Mouse (Mus musculus): ENCODE data around the gene Myof. TPM values are rescaled to one million over a fixed set of nuclear protein-coding genes. Genes with fewer than 3 reads are reported as not detected.

Myof gene
- polyA plus RNA-seq, 1 experiment: 8.1 TPM

DNA sequence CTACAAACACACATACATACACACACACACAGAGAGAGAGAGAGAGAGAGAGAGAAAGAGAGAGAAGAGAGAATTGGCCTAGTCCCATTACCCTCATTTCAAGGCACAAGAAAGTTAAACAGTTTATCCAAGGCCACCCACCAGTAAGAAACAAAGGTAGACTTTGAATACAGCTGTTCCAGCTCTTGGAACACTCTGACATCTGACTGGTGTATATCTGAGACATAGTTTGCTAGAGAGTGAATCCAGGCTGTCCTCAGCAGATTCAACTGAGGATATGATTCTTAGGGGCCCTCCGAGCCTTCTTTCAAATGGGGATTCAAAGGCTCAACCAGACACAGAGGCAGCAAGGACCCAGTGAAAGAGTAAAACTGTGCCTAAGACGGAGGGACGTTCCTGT, 14.1 kb downstream of the Myof start:
- Histone ChIP-seq H3K4me3 (ENCODE audit: control insufficient read depth, insufficient read depth, low read length) (no peak overlapping the region), H3K27me3 (ENCODE audit: control insufficient read depth, insufficient read depth, low read length) (no peaks in the 10 kb centered on the region), H3K27ac (ENCODE audit: control insufficient read depth, insufficient read depth, low read length) (no peak overlapping the region), H3K36me3 (ENCODE audit: control insufficient read depth, insufficient read depth, low read length) (no peaks in the 10 kb centered on the region), H3K4me1 (replicated peaks; ENCODE audit: control insufficient read depth, insufficient read depth, low read length) (peaks cover 16% of the 10 kb centered on the region)
- no peak for DNase-seq
- no peak for TF ChIP-seq CTCF (IDR thresholded peaks at IDR 0.05; ENCODE audit: borderline replicate concordance, control insufficient read depth, extremely low read depth, insufficient read depth, low read length, poor library complexity)
- TF ChIP-seq POLR2A (IDR thresholded peaks at IDR 0.05; ENCODE audit: control insufficient read depth, extremely low read depth, insufficient read depth, low read length, poor library complexity): no peak
- WGBS: 92% methylated on average over 3 of the region's 3 CpGs

DNA sequence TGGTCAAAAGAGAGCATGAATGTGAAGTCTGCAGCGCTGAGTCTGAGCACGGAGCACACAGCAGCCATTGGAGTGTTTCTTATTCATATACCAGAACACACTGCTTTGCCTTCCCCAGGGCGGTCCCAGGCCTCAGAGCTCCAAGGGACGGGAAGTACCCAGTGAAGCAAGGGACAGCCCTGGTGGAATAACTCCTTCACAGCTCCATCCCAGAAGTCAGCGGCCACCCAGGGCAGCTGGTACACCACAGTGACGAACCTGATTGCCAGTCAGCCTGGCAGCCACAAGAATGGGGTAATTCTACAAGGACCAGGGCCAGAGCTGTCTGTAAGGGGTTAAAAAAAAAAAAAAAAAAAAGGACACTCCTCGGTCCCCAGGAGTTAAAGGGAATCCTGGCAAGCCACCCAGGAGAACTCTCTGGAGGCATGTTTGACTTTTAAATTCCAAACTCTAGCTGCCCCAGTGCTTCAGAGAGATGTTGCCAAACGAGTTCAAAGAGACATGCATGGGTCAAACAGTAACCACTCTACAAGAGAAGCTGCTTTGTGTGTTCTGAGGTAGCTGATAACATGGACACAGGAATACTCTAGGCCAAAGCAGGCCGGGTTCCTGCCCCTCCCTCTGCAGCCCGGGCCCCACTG, 15.4 kb downstream of the Myof start:
- DNase-seq: no peak
- no peak for TF ChIP-seq CTCF (IDR thresholded peaks at IDR 0.05; ENCODE audit: borderline replicate concordance, control insufficient read depth, extremely low read depth, insufficient read depth, low read length, poor library complexity)
- no peak for TF ChIP-seq POLR2A (IDR thresholded peaks at IDR 0.05; ENCODE audit: control insufficient read depth, extremely low read depth, insufficient read depth, low read length, poor library complexity)
- WGBS: 89% methylated on average over 10 of the region's 10 CpGs
- Histone ChIP-seq H3K4me1 (replicated peaks; ENCODE audit: control insufficient read depth, insufficient read depth, low read length) (peaks cover 16% of the 10 kb centered on the region), H3K36me3 (ENCODE audit: control insufficient read depth, insufficient read depth, low read length) (no peaks in the 10 kb centered on the region), H3K27me3 (ENCODE audit: control insufficient read depth, insufficient read depth, low read length) (no peaks in the 10 kb centered on the region; the same call in 1 of the 2 replicates), H3K27ac (ENCODE audit: control insufficient read depth, insufficient read depth, low read length) (no peak overlapping the region), H3K4me3 (ENCODE audit: control insufficient read depth, insufficient read depth, low read length) (no peak overlapping the region)

DNA sequence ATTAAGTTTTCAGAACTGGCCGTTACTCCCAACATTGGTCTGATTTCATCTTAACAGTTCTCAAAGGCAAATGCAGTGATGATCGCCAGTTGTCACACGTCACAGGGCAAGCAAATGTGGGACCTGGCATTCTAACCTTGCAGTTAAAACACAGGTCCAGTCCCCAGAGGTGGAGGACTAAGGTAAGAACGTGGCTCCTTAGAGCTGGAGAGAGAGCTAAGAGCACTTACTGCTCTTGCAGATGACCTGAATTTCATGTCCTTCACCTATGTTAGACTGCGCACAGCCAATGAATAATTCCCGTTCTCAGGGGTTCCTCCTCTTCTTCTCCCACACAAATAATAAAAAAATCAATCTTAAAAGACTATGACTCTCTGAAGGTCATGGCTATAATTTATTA, 16.0 kb downstream of the Myof start:
- H3K27me3 ChIP-seq (ENCODE audit: control insufficient read depth, insufficient read depth, low read length): no peaks in the 10 kb centered on the region; the same call in 1 of the 2 replicates
- no peak overlapping the region for H3K4me3 ChIP-seq (ENCODE audit: control insufficient read depth, insufficient read depth, low read length)
- WGBS: 94% methylated on average over 6 of the region's 6 CpGs
- TF ChIP-seq CTCF (IDR thresholded peaks at IDR 0.05; ENCODE audit: borderline replicate concordance, control insufficient read depth, extremely low read depth, insufficient read depth, low read length, poor library complexity) (no peak), POLR2A (IDR thresholded peaks at IDR 0.05; ENCODE audit: control insufficient read depth, extremely low read depth, insufficient read depth, low read length, poor library complexity) (no peak)
- H3K36me3 ChIP-seq (ENCODE audit: control insufficient read depth, insufficient read depth, low read length): no peaks in the 10 kb centered on the region
- H3K4me1 ChIP-seq (replicated peaks; ENCODE audit: control insufficient read depth, insufficient read depth, low read length): peaks cover 16% of the 10 kb centered on the region
- H3K27ac ChIP-seq (ENCODE audit: control insufficient read depth, insufficient read depth, low read length): no peak overlapping the region
- no peak for DNase-seq

DNA sequence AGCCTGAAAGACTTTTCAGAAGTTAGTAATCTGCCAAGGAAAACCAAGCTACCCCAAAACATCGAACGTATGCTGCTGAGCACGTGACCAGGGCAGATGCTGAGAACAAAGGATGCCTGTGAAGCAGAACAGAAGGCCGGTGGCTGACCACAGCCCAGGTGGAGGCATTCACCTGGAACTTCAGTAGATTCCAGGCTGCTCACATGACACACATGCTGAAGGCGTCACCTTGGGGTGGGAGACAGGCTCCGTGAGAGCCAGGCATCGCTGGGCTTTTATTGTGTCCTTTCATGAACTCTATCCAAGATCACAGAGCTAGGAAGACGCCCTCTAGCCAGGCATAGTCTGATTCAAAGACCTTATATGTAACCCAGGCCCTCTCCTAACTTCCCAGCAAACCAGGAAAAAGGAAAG, 17.2 kb downstream of the Myof start:
- DNase-seq: no peak
- Histone ChIP-seq H3K4me1 (replicated peaks; ENCODE audit: control insufficient read depth, insufficient read depth, low read length) (peaks cover 14% of the 10 kb centered on the region), H3K4me3 (ENCODE audit: control insufficient read depth, insufficient read depth, low read length) (no peak overlapping the region), H3K27me3 (ENCODE audit: control insufficient read depth, insufficient read depth, low read length) (no peaks in the 10 kb centered on the region; the same call in 1 of the 2 replicates), H3K36me3 (ENCODE audit: control insufficient read depth, insufficient read depth, low read length) (no peaks in the 10 kb centered on the region), H3K27ac (ENCODE audit: control insufficient read depth, insufficient read depth, low read length) (no peak overlapping the region)
- 13% methylated on average over 8 of the region's 8 CpGs for WGBS
- no peak for TF ChIP-seq CTCF (IDR thresholded peaks at IDR 0.05; ENCODE audit: borderline replicate concordance, control insufficient read depth, extremely low read depth, insufficient read depth, low read length, poor library complexity)
- no peak for TF ChIP-seq POLR2A (IDR thresholded peaks at IDR 0.05; ENCODE audit: control insufficient read depth, extremely low read depth, insufficient read depth, low read length, poor library complexity)

DNA sequence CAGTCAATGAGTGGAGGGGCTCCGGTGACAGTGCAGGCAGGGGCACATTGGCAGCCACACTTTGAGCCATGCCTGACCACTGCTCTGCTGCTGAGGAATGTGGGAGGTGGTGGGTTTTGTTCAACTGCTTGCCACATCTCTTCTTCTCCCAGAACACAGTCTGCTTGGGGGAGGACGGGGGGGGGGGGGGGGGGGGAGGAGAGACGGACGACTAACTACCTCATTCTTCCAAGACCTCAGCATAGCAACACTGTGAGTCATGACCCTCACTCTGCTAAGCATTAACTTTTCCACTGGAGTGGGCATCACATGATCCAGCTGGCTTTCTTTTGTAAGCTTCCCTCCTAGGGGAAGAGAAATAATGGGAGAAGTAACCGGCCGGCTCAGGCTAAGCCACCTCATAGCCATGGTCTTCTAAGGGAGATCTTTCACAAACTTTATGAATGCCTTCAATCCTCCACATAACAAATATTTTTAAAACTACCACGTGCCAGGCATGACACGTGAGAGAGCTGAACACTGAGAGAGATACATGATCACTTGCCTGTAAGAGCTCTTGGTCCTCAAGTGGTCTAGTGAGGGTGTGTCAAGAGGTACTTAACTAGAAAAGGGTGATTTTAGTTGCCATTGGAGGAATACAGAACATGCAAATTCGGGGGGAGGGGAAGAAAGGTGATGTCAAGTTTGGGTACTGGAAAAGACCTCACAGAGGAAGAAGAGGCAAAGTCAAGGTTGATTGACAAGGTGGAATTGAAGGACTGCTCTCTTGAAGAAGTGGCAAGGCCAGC, 17.9 kb downstream of the Myof start:
- peaks cover 14% of the 10 kb centered on the region for H3K4me1 ChIP-seq (replicated peaks; ENCODE audit: control insufficient read depth, insufficient read depth, low read length)
- WGBS: 93% methylated on average over 6 of the region's 9 CpGs
- no peaks in the 10 kb centered on the region for H3K36me3 ChIP-seq (ENCODE audit: control insufficient read depth, insufficient read depth, low read length)
- H3K27ac ChIP-seq (ENCODE audit: control insufficient read depth, insufficient read depth, low read length): no peak overlapping the region
- DNase-seq: no peak
- no peak for TF ChIP-seq CTCF (IDR thresholded peaks at IDR 0.05; ENCODE audit: borderline replicate concordance, control insufficient read depth, extremely low read depth, insufficient read depth, low read length, poor library complexity)
- TF ChIP-seq POLR2A (IDR thresholded peaks at IDR 0.05; ENCODE audit: control insufficient read depth, extremely low read depth, insufficient read depth, low read length, poor library complexity): no peak
- no peaks in the 10 kb centered on the region; the same call in 1 of the 2 replicates for H3K27me3 ChIP-seq (ENCODE audit: control insufficient read depth, insufficient read depth, low read length)
- no peak overlapping the region for H3K4me3 ChIP-seq (ENCODE audit: control insufficient read depth, insufficient read depth, low read length)

DNA sequence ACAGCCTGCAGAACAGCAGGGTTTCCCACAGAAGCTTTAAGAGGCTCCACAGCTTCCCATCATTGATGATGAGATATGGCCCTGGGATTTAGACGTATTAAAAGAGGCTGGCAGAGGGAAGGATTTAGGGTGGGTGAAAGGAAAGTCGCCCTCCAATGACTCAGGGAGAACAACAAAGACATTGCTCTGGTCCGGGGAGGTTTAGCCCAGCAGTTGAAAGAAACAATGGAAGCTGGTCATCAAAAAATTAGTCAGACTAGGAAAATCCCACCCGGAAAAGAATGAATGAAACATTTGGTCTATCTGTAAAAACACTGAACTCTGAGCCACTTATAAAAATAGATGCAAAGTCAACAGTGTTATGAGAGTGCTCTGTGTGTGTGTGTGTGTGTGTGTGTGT, 19.8 kb downstream of the Myof start:
- no peaks in the 10 kb centered on the region; the same call in 1 of the 2 replicates for H3K27me3 ChIP-seq (ENCODE audit: control insufficient read depth, insufficient read depth, low read length)
- no peak for DNase-seq
- WGBS: 94% methylated on average over 4 of the region's 4 CpGs
- no peak overlapping the region for H3K27ac ChIP-seq (ENCODE audit: control insufficient read depth, insufficient read depth, low read length)
- H3K4me1 ChIP-seq (replicated peaks; ENCODE audit: control insufficient read depth, insufficient read depth, low read length): peaks cover 8% of the 10 kb centered on the region
- no peaks in the 10 kb centered on the region for H3K36me3 ChIP-seq (ENCODE audit: control insufficient read depth, insufficient read depth, low read length)
- TF ChIP-seq POLR2A (IDR thresholded peaks at IDR 0.05; ENCODE audit: control insufficient read depth, extremely low read depth, insufficient read depth, low read length, poor library complexity) (no peak), CTCF (IDR thresholded peaks at IDR 0.05; ENCODE audit: borderline replicate concordance, control insufficient read depth, extremely low read depth, insufficient read depth, low read length, poor library complexity) (no peak)
- no peak overlapping the region for H3K4me3 ChIP-seq (ENCODE audit: control insufficient read depth, insufficient read depth, low read length)
